Mouse (Mus musculus): ENCODE data around the gene Morn5.

The Morn5 gene

GRCm38 (mm10) chr2:36048748-36049566 lies at the start of gene Morn5, which contains the start of gene Ndufa8:
Gene Morn5 (plus strand): TSS chr2:36049458.
Gene Ndufa8 (minus strand): TSS chr2:36049406.
- in situ Hi-C loops (cut with MboI; ENCODE audit: low sequenced_read_pairs): no loop called here

GRCm38 (mm10) chr2:36000390-36000789 lies 48.9 kb upstream of the Morn5 start:
- in situ Hi-C loops (cut with MboI; ENCODE audit: low sequenced_read_pairs): loop anchor here (10.0 kb wide), 1 partner anchor 274 kb away; no protein-coding TSS in a partner anchor

GRCm38 (mm10) chr2:36002188-36002587 lies 47.1 kb upstream of the Morn5 start:
- in situ Hi-C loops (cut with MboI; ENCODE audit: low sequenced_read_pairs): loop anchor here (10.0 kb wide), 1 partner anchor 273 kb away; no protein-coding TSS in a partner anchor

GRCm38 (mm10) chr2:36008071-36008470 lies 41.2 kb upstream of the Morn5 start:
- in situ Hi-C loops (cut with MboI; ENCODE audit: low sequenced_read_pairs): loop anchor here (5.0 to 10.0 kb wide), 2 partner anchors 204 to 267 kb away; no protein-coding TSS in a partner anchor

- in situ Hi-C loops (cut with MboI; ENCODE audit: low sequenced_read_pairs): loop anchor here (5.0 to 10.0 kb wide), 2 partner anchors 203 to 265 kb away; no protein-coding TSS in a partner anchor
Observed at GRCm38 (mm10) chr2:36009386-36009785, 39.9 kb upstream of the Morn5 start.

GRCm38 (mm10) chr2:36010579-36010978 lies 38.7 kb upstream of the Morn5 start:
- in situ Hi-C loops (cut with MboI; ENCODE audit: low sequenced_read_pairs): no loop called here

- in situ Hi-C loops (cut with MboI; ENCODE audit: low sequenced_read_pairs): no loop called here
Observed at GRCm38 (mm10) chr2:36011331-36011825, 37.9 kb upstream of the Morn5 start.

GRCm38 (mm10) chr2:36013010-36013409 lies 36.2 kb upstream of the Morn5 start:
- in situ Hi-C loops (cut with MboI; ENCODE audit: low sequenced_read_pairs): no loop called here

- in situ Hi-C loops (cut with MboI; ENCODE audit: low sequenced_read_pairs): no loop called here
Observed at GRCm38 (mm10) chr2:36021385-36022159, 27.7 kb upstream of the Morn5 start.

GRCm38 (mm10) chr2:36023291-36023690 lies 26.0 kb upstream of the Morn5 start:
- in situ Hi-C loops (cut with MboI; ENCODE audit: low sequenced_read_pairs): no loop called here

- in situ Hi-C loops (cut with MboI; ENCODE audit: low sequenced_read_pairs): no loop called here
Observed at GRCm38 (mm10) chr2:36032884-36033283, 16.4 kb upstream of the Morn5 start.

- in situ Hi-C loops (cut with MboI; ENCODE audit: low sequenced_read_pairs): no loop called here
Observed at GRCm38 (mm10) chr2:36033966-36034365, 15.3 kb upstream of the Morn5 start.

GRCm38 (mm10) chr2:36034898-36035297 lies 14.4 kb upstream of the Morn5 start:
- in situ Hi-C loops (cut with MboI; ENCODE audit: low sequenced_read_pairs): no loop called here

- in situ Hi-C loops (cut with MboI; ENCODE audit: low sequenced_read_pairs): no loop called here
Observed at GRCm38 (mm10) chr2:36035413-36036081, 13.7 kb upstream of the Morn5 start.

- in situ Hi-C loops (cut with MboI; ENCODE audit: low sequenced_read_pairs): no loop called here
Observed at GRCm38 (mm10) chr2:36039297-36039985, 9.8 kb upstream of the Morn5 start.

GRCm38 (mm10) chr2:36040872-36041271 lies 8.4 kb upstream of the Morn5 start:
- in situ Hi-C loops (cut with MboI; ENCODE audit: low sequenced_read_pairs): no loop called here

GRCm38 (mm10) chr2:36048164-36048563 lies 1.1 kb upstream of the Morn5 start:
- in situ Hi-C loops (cut with MboI; ENCODE audit: low sequenced_read_pairs): no loop called here

GRCm38 (mm10) chr2:36049567-36049954 lies 303 bp downstream of the Morn5 start:
- in situ Hi-C loops (cut with MboI; ENCODE audit: low sequenced_read_pairs): no loop called here

GRCm38 (mm10) chr2:36053249-36053648 lies 4.0 kb downstream of the Morn5 start:
- in situ Hi-C loops (cut with MboI; ENCODE audit: low sequenced_read_pairs): no loop called here

- in situ Hi-C loops (cut with MboI; ENCODE audit: low sequenced_read_pairs): no loop called here
Observed at GRCm38 (mm10) chr2:36056248-36056647, 7.0 kb downstream of the Morn5 start.
